Mouse (Mus musculus): Measurements from ENCODE around the gene Abcf1.
"Not testable (repeated sequence)": the region's sequence is repeated elsewhere in the genome, so short reads cannot be mapped to it uniquely, and the experiment has no call there.

Abcf1 gene

DNA sequence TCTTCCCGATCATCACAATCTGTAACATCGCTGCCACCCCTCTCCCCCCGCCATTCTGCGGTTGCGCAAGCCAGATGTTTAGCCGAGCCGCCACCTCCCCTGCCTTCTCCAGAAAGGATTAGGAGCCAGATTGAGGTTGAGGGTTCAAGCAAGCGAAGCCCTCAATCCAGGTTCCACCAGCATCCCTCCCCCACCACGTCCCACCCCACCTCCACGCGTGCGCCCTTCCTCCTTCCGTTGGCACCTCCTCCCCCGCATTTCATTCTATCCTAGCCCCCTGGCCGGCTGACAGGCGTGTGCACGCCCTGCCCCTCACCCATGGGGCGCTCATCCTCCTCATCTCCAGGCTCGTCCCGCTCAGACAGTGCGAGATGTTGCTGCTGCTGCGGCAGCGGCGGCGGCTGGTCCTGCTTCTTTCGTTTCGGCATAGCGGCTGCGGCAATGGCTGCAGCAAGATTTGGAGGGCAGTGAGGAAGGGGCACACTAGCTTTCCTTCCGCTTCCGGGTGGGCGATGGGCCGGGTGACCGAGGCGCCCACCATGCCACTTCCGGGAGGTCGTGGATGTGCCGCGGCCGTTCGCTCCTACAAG lies 9.3 kb upstream of the Abcf1 start:
- DNase-seq (ENCODE audit: low spot score), result peak; percentile 16

DNA sequence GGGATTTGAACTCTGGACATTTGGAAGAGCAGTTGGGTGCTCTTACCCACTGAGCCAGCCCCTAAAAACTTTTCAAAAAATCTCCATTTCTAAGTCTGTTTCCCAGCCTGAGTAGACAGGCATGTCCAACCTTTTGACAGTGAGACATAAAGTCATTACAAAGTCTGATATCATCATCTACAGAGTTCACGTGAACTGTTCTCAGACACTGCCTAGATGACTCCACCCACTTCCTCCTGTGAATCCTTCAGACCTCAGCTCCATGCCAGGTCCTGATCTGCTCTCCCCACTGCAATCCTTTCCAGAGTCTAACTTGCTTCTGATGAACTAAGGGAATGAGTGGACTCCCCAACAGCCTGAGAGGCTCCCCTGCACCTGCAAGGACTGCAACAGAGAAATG lies 2.6 kb upstream of the Abcf1 start:
- DNase-seq (ENCODE audit: low spot score), result no peak

DNA sequence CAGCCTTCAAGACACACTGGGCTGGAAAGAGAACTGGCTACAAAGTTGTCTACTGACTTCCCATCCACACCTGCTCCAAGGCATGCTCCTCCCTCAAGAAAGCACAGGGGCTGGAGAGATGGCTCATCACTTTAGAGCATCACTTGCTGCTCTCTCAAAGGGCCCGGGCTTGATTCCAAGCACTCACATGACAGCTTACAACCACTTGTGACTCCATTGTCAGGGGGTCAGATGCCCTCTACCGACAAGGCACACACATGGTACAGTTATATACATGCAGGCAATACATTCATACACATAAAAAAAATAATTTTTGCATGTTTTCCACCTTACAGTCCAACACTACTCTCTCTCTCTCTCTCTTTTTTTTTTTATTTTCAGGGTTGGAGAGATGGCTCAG lies 1.9 kb downstream of the Abcf1 start:
- no peak for DNase-seq (ENCODE audit: low spot score)

DNA sequence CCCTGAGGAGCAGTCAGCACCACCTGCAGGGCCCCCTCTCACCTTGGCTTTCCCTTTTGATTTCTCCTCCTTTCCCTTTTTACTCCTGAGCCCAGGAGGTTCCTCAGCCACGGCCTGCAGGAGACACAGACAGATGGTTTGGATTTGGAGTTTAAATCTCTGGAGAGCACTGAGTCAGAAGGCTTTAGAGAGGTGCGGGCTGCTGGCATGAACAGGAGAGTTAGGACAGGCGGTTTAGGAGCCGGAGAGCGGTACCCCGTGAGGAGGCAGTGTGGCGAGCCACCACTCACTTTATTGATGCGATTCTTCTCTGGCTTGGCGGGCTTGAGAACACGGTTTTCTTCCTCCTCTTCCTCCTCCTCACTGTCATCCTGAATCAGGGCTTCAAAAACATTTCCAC lies 6.3 kb downstream of the Abcf1 start:
- no peak for DNase-seq (ENCODE audit: low spot score)

DNA sequence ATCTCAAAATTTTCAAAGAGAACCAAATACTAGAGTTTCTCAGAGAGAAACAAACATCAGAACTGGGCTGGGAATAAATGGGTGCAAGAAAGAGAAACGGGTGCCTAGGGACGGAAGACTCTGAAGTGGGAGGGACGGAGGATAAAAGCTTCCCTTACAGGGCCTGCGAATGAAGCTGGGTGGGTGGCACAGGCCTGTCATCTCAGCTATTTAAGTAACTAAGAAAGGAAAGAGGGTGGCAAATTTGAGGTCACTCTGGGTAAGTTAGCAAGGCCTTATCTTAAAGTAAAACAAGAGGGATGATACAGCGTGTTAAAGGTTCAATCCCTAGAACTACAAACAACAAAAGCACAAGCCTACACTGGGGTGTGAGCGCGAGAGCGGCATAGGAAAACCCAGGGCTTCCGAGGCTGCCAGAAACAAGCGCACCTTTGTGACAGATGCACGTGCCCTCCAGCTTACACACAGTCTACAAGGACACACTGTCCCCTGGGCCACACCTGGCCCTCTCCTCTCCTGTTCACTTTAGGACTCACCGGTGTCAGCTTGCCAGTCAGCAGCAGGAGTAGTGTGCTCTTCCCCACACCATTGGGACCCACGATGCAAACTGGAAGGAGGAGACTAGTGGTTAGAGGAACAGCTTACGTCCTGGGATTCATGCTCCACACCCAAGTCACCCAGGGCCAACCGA lies 10.9 kb downstream of the Abcf1 start:
- DNase-seq (ENCODE audit: low spot score), result no peak

DNA sequence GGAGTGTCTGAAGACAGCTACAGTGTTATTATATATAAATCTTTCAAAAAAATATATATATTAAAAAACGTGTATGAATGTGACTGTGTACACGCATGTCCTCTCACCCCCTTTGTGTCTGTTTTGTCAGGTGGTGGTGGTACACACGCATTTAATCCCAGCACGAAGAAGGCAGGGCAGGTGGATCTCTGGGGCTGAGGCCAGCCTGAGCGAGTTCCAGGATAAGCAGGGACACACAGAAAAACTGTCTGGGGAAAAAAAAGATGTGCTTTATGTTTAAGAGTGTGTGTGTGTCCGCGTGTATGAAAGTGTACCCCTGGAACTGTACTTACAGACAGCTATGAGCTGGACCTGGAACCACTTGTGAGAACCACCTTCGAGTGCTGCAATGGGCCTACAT lies 14.9 kb downstream of the Abcf1 start:
- no peak for DNase-seq (ENCODE audit: low spot score)

DNA sequence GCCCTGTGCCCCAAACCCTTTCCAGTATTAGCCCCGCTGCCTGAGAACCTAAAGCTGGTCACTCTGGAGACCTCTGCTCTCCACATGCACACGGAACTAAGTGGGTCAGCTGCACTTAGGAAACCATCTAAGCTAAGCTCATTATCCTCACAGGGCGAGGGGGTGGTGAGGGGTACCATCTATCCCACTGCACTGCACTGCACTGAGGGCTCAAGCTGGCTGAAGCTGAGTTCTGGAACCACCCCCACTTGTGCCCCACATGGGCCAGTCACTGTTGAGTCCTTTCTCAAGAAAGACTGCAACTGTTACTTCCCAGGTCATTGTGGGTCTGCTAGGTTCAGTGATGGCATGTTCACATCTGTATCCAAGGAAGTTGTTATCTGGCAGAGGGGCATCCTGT lies 17.0 kb downstream of the Abcf1 start:
- DNase-seq (ENCODE audit: low spot score), result not testable (repeated sequence)

DNA sequence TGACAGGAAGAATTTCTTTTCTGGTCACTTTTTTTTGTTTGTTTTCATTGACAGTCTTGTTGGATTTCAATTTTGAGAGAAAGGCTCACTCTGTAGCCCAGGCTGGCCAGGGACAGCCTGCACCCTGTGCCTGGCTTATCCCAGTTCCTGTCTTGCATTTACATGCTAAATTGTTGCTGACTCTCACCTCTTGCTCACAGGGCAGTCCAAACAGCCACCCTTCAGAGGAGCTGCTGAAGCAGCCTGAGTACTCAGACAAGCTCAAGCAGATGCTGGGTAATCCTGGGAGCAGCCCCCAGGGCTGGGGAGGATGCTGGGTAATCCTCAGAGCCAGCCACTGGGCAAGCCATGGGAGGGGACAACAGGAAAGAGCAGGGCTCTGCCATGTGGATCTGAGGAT lies 18.6 kb downstream of the Abcf1 start:
- not testable (repeated sequence) for DNase-seq (ENCODE audit: low spot score)

DNA sequence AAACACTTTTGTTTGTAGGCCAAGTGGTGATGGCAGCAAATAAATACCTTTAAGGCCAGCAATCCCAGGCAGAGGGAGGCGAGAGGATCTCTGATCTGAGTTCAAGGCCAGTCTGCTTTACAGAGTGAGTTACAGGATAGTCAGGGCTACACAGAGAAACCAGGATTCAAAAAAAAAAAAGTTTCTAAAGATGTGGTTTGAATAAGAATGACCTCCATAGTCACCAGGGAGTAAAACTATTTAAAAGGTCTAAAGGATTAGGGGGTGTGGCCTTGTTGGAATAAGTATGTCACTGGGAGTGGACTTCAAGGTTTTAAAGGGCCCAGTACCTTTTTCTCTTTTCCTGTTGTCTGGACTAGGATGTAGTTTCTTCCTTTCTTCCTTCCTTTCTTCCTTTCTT lies 29.6 kb downstream of the Abcf1 start:
- DNase-seq (ENCODE audit: low spot score), result no peak

DNA sequence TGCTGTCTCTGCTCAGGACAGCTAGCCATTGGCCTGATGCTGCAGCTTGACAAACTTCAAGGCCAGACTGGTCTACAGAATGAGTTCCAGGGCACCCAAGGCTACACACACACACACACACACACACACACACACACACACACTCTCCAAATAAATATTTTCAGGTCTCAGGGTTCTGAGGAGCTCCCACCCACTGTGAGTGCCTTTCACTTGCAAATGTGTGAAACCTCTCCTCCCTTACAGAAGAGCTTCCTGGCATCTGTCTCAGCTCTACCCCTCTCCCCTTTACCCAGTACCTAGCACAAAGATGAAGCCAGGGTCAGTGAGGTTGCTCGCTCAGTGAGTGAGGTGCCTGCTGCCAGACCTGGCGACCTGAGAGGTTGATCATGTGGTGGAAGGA lies 30.5 kb downstream of the Abcf1 start:
- no peak for DNase-seq (ENCODE audit: low spot score)

DNA sequence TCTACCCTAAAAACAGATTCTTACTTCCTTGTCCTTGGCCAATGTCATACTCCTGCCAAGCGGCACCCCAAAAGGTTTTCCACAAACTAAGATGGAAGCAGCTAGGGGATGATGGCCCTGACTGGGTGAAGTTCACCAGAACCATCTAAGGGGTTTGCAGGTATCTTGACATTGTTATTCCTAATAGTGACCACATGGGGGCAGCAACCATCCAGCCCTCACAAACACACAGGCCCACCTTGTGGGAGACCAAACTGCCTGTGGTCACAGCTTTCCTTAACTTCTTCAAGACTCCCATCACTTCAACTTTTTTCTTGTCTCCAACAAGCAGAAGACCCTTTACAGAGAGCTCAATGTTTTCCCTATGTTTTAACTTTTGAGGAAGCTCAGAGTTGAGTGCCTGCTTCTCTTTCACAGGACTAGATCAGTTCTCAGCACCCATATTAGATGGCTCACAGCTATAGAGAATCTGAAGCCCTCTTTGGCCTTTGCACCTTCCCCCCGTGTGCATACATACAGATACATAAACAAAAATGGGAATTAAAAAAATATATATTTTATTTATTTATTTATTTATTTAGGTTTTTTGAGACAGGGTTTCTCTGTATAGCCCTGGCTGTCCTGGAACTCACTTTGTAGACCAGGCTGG lies 31.7 kb downstream of the Abcf1 start:
- DNase-seq (ENCODE audit: low spot score), result peak; percentile 47

DNA sequence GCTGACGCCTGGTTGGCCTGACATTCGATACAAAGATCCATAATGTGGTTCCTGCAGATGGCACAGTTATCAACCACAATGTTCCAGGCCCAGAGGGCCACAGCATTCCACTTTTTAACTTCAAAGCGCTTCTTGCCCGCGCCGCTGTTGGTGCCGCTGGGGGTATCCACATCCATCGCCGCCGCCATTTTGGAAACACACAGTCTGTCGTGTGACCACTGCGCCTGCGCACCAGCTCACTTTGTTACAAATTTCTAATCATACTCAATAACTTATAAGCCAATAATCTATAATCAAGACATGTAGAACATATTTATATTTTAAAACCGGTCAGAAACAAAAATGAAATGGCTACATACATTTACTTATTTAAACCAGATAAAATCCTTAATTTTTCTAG lies 33.8 kb downstream of the Abcf1 start:
- not testable (repeated sequence) for DNase-seq (ENCODE audit: low spot score)

DNA sequence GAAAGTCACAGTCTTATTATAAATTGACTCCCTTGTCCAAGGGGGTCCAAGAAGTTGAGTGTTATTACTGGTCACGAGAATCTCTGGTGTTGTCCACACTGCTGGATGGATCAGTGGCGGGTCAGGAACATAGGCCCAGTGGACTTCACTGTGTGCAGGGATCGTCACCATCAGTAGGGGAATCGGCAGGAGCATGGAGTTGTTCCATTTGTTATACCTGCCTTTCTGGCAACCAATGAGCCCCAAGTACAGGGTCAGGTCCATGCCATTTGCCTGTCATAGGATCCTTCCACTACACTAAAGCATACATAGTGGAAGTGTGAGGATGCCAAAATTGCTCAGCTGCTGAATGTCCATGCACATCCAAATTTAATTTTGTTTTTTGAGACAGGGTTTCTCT lies 37.0 kb downstream of the Abcf1 start:
- DNase-seq (ENCODE audit: low spot score), result no peak

DNA sequence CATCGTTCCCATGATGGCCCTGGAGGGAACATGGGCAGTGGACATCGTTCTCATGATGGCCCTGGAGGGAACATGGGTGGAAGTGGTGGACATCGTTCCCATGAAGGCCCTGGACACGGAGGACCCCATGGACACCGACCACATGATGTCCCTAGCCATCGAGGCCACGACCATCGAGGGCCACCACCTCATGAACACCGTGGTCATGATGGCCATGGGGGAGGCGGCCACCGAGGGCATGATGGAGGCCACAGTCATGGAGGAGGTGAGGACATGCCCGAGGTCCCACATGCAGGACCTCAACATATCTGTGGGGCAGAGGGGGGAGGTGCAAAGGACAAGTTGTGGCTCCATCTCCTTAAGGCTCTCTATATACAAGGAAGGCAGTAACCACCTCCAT lies 38.9 kb downstream of the Abcf1 start:
- DNase-seq (ENCODE audit: low spot score), result no peak

DNA sequence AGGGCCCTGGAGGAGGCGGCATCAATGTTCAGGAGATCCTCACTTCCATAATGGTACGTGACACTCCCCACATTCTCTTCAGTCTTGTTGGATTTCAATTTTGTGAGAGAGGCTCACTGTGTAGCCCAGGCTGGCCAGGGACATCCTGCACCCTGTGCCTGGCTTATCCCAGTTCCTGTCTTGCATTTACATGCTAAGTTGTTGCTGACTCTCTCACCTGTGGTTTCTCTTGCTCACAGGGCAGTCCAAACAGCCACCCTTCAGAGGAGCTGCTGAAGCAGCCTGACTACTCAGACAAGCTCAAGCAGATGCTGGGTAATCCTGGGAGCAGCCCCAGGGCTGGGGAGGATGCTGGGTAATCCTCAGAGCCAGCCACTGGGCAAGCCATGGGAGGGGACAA lies 40.0 kb downstream of the Abcf1 start:
- no peak for DNase-seq (ENCODE audit: low spot score)

DNA sequence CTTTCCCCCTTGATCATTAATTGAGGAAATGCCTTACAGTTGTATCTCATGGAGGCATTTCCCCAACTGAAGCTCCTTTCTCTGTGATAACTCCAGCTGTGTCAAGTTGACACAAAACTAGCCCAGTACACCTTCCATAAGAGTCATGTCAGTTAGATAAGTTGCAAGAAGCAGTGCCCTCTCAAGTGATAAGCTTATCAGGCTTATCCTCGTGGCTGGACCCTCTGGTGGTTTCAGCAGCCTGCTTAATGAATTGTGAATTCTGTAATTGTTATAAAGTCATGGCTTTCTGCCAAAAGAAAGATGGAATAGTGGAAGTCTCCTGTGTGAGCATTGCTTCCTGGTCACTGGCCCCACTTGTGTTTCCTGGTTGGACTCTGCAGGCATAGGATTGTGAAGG lies 42.1 kb downstream of the Abcf1 start:
- DNase-seq (ENCODE audit: low spot score), result no peak

DNA sequence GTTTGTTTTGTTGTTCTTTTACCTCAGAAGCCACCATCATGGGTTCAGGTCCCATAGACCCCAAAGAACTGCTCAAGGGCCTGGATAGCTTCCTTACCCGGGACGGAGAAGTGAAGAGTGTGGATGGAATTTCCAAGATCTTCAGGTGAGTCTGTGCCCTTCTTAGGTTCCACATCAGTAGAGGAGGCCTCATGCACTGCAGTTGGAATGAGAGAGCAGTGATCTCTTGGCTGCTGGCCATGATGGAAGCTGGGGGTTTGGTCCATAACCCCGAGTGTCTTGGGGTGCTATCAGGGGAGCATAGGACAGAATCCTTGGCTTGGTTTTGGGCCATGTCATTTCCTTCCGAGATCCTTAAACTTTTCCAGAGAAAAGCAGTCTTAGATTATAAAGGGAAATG lies 46.3 kb downstream of the Abcf1 start:
- DNase-seq (ENCODE audit: low spot score), result no peak

DNA sequence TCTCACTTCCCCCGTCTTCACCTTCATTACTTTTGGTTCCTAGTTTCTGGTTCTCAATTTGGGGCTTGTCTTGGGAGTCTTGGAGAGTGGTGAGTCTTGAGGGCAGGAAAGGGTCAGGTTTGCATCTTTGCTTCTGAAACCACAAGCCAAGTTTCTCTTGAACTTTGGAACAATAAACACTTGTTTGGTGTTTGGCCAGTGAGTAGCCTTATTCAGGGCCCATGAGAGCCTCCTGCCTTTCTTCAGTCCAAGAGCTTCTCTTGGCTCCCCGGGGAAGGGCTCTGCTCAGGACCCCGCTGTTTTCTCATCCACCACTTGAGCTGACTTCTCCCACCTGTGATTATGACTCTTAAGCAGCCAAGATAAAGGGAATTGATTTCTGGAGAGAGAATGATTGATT lies 47.0 kb downstream of the Abcf1 start:
- DNase-seq (ENCODE audit: low spot score), result peak; percentile 49

DNA sequence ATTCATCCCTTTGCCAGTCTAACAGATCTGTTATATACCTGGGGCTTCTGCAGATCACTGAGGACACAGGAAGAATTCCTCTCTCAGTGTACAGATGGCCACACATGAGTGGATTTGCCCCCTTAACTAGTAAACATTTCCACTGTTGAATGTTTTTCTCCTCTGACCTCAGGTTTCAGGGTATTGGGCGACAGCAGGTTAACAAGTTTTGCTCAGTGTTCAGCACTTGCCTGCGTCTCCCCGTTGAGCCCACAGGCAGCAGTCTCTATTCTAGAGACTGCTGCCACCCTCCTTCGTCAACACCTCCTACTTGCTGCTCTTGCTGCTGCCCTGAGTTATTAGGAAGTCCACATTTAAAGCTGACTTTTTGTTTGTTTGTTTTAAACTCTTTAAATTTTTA lies 47.9 kb downstream of the Abcf1 start:
- no peak for DNase-seq (ENCODE audit: low spot score)

DNA sequence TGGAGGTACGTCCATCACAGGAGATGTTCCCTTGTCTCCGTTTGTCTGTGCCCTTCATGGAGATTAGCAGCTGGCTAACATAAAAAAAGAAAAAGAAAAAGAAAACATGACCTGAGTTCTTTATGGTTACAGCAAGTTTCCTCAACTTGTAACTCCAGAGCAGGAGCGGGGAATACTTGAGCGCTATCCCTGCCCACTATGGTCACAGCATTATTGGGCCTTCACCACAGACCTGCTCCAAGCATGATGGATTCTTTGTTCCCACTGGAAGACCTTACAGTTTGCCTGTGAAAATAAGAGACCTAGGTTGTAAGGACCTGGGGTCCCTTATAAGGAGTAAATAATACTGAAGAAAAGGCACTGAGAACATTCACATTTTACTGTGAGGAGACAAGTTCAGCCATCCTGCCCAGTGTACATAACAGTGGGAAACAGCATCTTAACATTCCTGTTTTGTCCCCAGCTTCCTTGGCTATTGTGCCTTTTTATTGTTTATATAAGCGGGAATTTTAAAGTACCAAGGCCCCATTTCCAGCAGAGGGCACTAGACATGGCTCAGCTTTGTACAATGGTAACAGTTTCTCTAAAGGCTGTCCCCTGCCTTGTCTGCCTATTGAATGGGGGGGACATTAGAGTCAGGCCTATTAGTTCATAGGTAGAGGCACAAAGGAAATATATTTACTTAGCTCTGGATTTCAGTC lies 48.5 kb downstream of the Abcf1 start:
- DNase-seq (ENCODE audit: low spot score), result peak; percentile 64

DNA sequence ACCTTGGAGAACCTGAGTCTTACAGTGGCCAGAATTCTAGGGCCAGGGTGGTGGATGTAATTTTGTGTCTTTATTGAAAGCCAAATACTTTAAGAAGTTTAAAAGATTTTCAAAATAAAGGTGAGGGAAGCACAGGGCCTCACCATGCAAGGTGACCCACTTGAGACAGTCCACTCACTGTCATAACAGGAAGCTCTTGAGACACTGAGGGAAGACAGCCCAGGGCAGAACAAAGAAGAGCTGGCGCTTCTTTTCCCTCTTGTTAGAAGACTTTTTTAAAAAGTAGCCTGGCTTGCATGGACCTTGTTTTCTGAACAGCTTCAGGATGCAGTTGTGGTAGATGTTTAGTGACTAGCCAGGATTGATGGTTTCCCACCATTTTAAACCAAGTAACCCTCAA lies 49.2 kb downstream of the Abcf1 start:
- no peak for DNase-seq (ENCODE audit: low spot score)

DNA sequence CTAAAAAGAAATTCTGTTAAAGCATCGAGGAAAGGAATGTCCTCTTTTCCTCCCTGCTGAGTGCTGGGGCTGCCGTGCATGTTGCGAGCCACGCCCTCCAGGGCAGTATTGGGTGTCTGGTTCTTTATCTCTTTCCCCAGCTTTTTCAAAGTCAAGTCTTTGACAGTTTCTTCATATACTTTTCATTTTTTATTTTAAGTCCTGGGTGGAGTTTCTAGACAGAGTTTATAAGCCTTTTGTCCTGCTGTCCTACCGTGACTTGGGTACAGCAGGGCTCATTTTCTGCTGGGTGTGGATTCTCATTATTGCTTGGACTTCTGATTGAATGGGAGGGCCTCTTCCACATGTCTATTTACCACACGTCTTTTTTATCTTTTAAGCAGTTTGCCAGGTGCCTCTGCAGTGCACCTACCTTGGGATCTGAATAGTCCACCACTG lies 49.7 kb downstream of the Abcf1 start:
- DNase-seq (ENCODE audit: low spot score), result no peak

DNA sequence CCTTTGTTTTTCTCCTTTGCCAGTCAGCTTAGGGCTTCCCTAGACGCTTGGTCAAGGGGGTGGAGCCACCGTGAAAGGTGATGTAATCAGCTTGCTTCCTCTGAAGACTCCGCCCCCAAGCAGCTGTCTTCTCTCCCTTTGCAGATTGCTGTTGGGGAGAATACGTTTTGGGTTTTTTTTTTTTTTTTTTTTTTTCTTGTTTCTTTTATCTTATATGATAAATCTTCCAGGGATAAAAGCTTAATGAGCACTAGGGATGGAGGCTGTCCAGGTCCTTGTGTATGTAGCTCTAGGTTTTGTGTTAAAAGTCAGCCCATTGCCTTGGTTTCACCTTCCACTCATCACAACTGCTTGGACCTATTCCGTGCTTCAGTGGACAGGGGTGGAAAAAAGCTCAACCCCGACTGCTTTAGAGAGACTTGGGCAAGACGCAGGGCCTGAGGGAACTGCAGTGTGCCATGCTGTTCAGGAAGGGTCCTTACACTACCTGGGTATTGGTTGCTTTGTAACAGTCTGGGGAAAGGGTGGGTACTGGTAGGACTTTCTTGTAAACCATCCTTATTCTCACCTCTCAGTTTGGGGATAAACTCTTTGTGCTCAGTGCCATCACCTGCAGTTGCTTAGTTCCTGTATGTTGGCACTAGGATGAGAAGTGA lies 50.4 kb downstream of the Abcf1 start:
- peak; percentile 98 for DNase-seq (ENCODE audit: low spot score)
